Mouse (Mus musculus) fibroblast of lung, adult 2 months (primary cell): ENCODE measurements around the gene Pdcd4.

Experiments
- DNase-seq: peaks from one replicate; pipeline ENCODE4 v3.0.0-alpha.2; 2011; ENCODE audit warnings: low read depth

Pdcd4 gene

DNA sequence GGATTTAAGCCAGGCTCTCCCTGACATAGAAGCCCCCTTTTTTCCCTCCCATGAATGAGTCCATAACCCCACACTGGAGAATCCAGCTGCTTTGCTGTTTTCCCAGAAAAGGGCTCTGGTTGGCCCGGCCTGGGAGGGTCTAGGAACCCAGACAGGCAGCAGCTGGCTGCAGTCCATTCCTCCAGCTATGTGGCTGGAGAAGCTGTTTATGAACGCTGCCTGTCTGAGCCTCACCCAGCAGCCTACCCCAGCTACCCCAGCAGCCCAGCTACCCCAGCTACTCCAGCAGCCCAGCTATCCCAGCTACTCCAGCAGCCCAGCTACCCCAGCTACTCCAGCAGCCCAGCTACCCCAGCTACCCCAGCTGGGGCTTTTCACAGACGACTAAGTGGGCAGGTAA is at the start of gene Pdcd4:
Pdcd4 (plus strand) TSS at position 171 of the 400 bp plus-strand sequence.
- DNase-seq: peak; percentile 68

DNA sequence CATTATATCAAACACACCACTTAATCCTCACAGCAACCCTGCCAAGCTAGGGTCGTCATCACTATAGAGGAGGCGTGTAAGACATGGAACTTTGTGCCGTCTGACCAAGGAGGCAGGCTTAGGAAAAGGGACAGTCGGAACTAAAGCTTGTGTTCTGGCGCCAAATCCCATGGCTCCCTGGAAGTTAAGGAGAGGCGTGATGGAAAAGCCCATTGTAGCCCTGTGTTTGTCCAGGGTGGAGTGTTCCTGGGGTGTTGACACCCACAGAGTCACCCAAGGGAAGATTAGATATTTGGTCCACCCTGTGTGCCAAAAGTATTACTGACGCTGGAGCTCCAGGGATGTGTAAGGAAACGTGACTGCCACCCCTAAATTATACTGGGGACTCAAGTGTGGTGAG is 48.1 kb upstream of the Pdcd4 start:
- DNase-seq: no peak

DNA sequence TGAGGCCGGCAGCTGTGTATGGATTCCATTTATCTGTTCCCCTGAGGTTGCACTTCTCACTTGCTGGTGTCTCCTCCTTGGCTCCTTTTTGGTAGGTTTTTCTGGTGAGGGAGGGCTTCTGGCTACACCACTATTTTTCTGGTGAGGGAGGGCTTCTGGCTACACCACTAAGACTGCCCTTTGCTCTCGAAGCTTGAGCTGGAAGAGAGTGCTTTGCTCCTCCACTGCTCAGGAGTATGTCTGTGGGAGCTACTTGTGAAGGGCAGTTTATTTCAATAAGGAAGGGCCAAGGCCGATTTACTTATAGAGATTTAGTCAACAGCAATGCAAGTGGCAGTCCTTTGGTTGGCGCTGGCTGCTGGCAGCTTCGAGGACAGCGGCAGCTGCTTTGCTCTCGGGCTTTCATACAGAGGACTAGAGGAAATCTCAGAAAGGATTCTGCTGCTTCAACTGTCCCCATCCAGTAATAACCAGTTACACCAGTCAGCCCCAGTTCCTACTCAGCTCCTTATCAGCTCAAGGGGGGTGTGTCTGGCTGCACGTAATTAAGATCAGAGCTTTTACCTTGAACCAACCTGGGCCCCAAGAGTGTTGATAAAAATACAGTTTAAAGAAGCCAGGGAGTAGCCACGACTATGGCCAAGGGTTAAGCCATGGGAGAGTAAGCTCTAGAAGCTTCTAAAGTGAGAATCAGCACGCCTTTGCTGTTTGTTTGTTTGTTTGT is 43.6 kb upstream of the Pdcd4 start:
- no peak for DNase-seq

DNA sequence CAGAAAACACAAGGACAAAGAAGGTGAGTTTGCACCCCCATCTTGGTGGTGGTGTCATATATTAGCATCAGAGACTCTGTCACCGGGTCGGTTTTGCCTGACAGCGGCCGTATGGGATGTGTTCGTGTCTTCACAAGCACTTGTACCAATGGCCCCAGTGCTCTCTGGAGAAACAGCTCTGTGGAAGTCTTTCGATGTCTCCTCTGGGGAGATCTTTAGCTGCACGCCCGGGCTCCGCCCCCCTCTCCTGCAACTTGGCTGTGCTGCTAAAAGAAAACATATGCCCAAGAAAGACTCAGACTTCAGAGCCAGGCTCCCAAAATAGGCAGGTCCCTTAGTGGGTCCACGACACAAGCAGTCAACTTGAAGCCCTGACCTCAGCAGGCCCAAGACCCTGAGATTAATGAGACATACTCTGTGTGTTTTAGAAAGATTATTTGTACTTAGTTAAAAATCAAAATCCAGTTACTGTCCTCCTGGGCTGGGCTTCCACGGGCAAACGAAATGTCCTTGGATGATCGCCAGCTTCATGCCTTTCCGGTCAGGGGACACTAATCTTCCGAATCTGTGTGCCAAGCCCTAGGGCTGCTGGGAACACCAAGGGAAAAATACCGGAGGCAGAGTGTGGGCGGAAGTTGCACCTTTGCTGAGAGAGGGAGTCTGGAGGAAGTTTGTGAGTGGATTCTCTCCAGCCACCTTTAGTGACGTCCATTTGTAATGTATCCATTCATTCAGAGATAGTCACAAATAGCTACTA is 41.7 kb upstream of the Pdcd4 start:
- DNase-seq: no peak

DNA sequence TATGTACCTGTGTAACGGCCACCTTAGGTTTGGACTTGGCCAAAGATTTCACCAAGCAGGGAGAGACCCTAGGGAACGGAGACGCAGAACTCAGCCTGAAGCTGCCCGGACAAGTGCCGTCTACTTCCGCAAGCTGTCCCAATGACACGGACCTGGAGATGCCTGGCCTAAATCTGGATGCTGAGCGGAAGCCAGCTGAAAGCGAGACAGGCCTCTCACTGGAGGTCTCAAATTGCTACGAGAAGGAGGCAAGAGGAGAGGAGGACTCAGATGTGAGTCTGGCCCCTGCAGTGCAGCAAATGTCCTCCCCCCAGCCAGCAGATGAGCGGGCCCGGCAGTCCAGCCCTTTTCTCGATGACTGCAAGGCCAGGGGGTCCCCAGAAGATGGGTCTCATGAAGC is 40.7 kb upstream of the Pdcd4 start:
- no peak for DNase-seq

DNA sequence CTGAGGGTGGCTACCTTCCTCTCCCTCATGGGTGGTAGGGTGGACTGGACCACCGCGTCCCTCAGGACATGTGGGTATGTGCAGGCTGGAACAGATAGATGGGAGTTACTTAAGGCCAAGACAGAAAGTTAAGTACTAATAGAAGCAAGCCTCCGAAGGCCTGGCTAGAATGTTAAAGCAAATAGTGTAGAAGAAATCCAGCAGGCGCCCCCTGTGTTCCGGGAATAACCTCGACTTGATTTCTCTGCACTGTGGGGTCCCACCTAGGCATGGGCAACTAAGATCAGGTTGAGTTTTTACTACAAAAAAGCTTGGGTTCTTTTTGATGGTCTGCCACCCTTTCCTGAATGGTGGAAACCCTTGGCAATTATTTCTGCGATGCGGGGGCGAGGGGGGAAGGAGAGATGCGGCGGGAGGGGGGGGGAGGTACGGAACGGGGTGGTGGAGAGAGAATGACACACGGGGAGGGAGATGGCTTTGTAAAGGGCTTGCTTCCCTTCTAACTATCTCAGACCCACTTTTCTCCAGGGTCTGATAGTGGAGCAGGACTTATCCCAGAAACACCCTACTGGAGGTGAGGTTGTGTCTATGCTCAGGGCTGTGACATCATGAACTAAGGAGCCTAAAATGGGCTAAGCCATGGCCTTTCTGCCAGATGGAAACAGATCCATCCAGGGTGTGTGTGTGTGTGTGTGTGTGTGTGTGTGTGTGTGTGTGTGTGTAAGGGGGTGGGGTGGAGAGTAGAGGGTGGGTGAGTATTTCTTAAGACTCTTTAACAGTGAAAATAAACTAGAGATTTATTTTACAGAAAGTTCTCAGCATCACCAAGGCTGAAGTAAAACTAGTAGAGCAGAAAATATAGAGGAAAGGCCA is 40.0 kb upstream of the Pdcd4 start:
- no peak for DNase-seq

DNA sequence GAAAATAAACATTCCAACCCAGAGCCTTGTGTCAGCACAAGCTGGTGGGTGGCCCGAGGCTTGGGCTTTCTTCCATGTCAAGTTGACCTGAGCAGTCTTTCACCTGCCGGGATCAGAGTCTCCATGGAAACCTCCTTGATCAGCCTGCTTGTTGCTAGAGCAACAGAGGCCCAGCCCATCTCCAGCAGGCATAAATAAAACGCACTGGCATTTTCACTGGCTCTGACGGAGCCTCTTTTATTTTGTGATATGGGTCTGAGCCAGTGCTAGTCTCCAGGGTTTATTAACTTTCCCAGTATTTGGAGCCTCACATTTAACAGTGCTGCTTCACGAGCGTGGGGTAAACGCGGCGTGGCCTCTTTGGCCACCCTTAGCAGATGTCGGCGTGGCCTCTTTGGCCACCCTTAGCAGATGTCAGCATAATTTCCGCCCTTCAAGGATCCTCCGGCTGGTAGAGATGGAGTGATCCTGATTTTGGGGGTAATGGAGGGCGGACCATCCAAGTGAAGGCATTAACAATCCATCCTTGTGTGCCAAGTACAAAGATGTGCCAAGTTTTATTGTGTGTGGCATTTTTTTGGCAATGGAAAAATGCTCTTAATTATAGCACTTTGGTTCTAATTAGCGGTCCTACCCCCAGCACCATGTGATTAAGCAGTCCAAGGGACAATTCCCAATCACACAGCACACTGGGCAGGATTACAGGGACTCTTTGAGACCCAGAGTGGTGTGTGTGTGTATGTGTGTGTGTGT is 39.2 kb upstream of the Pdcd4 start:
- peak; percentile 86 for DNase-seq

DNA sequence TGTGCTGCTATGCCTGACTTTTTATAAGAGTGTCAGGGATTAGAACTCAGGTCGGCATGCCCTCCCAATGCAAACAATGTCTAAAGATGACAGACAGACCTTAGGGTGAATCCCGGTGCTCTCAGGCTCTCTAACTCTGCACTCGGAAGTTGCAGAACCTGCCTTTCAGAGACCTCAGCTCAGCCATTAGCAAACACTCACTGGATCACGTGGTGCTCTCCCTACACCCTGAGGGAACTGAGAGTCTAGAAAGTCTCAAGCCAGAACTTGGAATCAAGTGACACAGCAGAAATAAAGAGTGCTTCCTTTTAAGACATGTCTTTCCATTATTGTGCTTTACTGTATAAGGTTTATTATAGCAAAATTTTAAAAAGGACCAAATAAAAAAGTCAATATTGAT is 37.1 kb upstream of the Pdcd4 start:
- no peak for DNase-seq

DNA sequence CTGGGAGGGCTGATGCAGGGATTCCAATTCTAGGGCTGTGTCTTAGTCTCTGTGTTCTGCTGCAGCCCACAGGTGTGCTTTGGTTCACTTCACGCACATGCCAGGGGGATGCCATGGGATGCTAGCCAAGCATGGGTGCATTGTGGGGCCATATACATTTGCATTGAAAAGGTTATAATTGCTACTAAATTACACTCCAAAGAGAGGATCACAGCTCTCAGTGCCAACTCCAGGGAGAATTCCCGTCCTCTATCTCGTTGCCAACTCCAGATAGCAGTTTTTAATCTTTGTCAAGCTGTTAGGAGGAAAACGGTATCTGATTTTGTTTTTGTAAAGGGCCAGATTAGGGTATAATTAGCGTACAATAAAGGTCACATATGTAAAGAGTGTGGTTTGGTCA is 36.2 kb upstream of the Pdcd4 start:
- DNase-seq: no peak

DNA sequence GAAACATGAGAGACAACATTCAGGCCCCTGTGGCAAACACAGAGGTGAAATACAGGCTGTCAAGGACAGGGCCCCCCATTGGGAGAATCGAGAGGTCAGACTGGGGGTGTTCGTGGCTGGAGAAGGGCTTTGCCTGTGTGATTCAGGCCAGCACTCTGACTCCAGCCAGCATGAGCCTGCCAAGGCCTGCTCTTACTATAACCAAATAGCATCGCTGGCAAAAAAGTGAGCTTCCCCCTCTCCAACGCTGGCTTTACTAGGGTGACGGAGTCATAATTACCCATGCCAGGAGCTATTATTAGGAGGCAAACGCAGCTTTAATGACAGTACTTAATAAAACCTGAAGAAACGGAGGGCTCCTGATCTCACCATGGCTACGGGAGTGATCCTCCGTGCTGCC is 35.2 kb upstream of the Pdcd4 start:
- no peak for DNase-seq

DNA sequence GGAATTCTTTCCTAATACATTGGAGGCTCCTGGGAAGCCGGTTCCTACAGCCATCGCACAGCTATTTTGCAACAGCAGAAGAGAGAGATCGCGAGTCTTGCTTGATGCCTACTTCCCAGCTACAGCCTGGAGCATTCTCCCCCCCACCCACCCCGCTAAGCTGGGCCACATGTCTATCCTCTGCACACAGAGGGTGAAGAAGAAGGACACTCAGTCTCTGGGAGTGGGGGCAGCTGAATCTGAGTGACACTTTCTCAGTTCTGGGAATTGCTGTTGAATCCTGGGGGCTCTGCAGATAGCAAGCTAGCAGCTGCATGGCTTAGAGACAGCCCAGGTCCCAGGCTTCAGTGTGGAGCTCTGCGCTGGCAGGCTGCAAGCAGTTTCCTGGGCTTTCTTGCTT is 34.1 kb upstream of the Pdcd4 start:
- DNase-seq: no peak

DNA sequence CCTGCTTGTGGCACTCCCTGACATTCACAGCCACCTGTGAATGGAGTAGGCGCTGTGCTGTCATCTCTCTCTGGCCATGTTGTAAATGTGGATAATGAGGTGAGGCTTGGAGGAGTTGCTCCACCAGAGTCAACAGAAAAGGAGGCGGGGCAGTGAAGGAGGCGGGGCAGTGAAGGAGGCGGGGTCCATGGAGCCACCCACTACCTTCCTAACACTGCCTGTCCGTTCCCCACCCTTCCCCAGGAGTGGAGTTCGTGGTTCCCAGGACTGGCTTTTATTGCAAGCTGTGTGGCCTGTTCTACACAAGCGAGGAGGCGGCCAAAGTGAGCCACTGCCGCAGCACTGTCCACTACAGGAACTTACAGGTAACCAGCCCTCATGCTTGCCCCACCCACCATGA is 32.9 kb upstream of the Pdcd4 start:
- DNase-seq: no peak

DNA sequence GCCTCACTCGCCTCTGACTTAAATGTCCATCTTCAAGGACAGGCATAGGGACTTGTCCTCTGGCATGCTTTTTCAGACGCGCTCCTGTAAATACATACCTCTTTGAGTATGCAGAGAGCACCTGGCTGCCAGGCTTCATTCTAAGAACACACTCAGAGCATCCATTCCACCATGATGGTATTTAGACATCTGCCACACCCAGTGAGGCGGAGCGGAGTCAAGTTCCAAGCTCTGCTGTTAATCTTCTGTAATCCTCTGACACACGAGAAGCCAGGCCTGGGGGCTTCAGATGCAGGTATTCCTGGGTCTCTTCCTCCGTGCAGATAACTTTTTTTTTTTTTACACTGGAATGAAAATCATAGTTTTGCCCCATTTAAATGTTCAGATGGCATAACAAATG is 32.4 kb upstream of the Pdcd4 start:
- DNase-seq: no peak

DNA sequence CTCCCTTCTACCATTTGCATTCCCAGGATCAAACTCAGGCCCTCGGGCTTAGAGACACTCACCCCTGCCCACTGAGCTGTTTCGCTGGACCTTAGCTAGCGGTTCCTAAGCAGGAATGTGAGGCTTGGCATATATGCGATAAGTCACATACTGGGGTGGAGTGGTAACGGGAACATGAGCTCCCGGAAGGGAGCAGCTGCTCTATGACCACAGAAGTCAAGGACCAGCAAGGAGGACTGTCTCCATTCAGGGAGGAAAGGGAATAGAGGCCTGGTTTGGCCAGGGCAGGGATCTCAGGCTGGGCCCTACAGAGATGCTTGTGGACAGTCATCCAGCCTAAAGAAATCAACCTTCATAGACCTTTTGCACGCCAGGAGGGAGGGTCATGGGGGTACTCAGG is 30.7 kb upstream of the Pdcd4 start:
- DNase-seq: no peak

DNA sequence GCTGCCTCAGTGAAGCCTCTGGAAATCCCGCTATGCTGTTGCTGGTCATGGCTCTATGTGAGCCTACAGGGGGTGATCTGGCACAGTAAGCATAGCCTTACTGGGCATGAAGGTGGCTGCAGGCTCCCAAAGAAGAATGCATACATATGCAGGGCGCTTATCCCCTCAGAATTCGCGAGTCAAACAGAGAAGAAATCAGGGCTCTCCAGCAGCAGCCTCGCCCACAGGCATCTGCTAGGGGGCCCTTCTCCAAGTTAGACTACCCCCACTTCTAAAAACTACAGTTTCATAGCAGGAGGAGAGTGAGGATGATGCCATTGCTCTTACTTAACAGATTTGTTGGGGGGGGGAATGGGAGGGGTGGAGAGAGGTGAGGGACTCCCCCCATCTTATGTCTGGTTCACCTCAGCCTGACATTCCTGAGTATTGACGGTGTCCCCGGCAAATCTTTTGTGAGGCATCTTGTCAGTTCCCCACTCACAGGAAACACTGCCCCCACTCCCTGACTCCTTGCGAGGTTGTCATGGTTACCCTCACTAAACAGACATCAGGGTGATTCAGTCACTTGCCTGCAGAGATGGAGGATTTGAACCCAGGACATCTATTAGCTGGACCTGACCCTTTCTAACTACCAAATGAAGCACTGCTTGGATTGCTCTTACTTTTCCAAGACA is 29.3 kb upstream of the Pdcd4 start:
- DNase-seq: no peak

DNA sequence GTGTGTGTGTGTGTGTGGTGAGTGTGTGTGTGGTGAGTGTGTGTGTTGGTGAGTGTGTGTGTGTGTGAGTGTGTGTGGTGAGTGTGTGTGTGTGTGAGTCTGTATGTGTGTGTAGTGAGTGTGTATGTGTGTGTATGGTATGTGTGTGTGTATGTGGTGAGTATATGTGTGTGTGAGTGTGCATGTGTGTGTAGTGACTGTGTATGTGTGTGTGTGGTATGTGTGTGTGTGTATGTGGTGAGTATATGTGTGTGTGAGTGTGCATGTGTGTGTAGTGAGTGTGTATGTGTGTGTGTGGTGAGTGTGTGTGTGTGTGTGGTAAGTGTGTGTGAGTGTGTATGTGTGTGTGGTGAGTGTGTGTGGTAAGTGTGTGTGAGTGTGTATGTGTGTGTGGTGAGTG is 24.8 kb upstream of the Pdcd4 start:
- DNase-seq: no peak

DNA sequence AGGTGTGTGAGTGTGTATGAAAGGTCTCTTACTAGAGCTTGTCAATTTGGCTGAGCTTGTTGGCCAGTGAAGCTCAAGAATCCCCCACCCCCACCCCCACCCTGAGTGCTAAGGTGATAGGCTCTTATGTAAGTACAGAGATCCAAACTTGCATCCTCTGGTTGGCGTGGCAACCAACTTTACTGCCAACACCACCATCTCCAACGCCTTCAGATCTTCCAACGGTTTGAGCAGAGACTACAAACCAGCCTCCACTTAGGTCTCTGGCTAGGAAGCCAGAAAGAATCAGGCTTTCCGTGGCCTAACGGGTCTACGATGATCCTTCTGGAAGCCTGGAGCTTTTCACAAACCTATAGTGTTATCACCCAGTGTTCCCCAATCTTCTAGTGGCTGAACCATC is 23.9 kb upstream of the Pdcd4 start:
- DNase-seq: no peak

DNA sequence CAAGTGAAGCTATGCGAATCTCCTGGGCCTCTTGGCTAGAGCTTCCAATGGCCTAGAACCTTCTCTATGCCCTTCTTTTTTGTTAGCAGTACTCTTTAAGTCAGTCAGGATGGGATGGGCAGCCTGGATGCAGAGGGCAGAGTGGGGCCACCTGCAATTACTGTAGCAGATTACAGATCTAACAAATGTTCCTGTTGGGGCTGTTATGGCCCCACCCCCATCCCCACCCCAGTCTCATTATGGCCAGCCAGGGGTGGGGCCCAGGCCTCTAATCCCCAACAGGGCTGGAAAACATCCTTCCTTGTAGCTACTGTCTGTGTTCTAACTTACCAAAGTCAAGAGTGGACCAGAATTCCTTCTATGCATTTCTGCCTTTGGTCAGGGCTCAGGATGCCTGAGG is 23.2 kb upstream of the Pdcd4 start:
- DNase-seq: no peak

DNA sequence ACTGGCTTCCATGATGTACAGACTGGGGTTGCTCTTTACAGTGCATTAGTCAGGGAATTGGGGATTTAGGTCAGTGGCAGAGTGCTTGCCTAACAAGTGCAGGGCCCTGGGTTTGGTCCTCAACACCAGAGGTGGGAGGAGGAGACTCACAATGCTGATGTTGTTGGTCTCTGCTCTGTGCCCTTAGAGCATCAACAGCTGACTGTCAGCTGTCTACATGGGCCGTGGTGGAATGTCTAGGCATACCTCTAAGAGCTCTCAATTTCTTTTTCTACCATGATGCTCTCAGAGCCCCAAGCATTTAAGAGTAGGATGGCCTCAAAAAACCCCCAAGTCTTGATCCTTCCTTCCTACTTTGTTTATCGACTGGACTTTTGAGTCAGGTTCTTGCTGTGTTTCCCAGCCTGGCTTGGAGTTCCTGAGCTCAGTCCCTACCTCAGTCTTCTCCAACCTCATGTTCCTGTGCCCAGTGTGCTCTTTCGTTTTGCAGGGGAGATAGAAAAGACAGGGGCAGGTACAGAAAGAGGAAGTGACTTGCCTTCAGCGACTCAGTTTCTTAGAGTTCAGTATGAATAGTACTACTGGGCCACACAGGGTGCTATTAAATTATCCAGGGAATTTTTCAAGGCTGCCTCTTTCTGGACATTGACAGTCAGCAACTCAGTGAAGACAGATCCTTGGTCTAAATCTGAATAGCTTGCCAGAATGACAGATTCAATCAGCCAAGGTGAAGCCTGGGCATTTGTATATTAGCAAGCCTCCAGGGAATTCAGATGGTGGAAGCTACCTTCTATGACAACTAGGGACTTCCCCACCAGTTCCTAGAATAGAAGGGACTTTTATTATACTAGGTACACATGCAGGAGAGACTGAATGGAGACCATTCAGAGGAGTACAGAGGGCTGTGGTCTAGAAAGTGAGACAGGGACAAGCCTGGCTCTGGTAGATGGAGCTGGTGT is 22.3 kb upstream of the Pdcd4 start:
- no peak for DNase-seq

DNA sequence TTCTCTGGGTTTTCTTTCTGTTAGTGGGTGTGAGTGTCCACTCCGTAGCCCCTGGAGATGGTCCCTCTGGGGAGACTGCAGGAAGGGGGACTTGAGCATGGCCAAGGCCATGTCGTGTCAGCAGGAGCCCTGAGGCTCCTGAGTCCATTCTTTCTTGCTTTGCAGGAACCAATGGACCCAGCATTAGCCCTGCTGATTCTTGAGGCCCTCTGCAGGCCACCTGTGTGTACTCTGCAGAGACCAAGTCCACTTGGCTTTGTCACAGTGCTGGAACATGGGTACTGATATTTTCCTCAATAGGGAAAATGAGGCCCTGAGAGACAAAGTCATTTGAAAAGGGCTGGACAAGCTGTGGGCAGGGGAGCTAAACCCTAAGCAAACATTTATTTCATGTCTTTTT is 21.5 kb upstream of the Pdcd4 start:
- DNase-seq: no peak
